Mouse (Mus musculus): ENCODE data around the gene Tshb. TPM values are rescaled to one million over a fixed set of nuclear protein-coding genes. Genes with fewer than 3 reads are reported as not detected.

Tshb gene
- 0.05 and 0.10 TPM in 2 replicates for polyA plus RNA-seq (2016; fragmentation: Nextera tagmentation; extraction: Ambion mirVana)

DNA sequence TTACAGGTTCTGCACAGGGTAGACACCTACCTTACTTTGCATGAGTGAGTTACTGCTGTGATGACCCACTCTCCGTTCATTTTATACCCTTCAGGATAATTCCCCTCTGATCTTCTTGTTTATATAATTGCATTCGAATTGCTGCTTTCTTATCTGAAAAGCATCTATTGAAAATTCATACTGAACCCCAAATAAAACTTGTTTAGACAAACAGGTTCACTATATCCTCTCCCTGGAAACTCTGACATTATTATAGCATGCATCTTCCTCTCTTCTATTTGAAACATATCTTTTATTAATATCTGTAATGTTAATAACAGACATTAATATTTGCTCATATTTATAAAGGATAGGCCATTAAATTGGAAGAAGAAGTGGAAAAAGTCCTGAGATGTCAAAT, at the start of gene Tshb:
Tshb (minus strand) TSS at position 101 of the 400 bp plus-strand sequence.
- 0 out of 2 replicates have a peak, but pooled peaks cover 4% of the 10 kb centered on the region for H3K27me3 ChIP-seq (ENCODE audit: poor library complexity, severe bottlenecking)
- 89% methylated on average over 2 of the region's 2 CpGs for WGBS
- DNase-seq (ENCODE audit: extremely low spot score, low spot score): no peak
- no peak within 1 kb of the TSS for H3K27ac ChIP-seq
- no peaks in the 10 kb centered on the region for H3K9me3 ChIP-seq
- H3K4me3 ChIP-seq: no peak within 1 kb of the TSS
- H3K4me1 ChIP-seq: no peaks in the 10 kb centered on the region
- H3K36me3 ChIP-seq (replicated peaks): no peaks in the 10 kb centered on the region

GRCm38 (mm10) chr3:102803937-102804336, 21.4 kb upstream of the Tshb start:
- 11% methylated on average over 3 of the region's 3 CpGs for WGBS
- H3K27me3 ChIP-seq (ENCODE audit: poor library complexity, severe bottlenecking): no peaks in the 10 kb centered on the region
- H3K27ac ChIP-seq: no peak overlapping the region
- no peaks in the 10 kb centered on the region for H3K9me3 ChIP-seq
- H3K36me3 ChIP-seq (replicated peaks): no peaks in the 10 kb centered on the region
- no peak overlapping the region for H3K4me3 ChIP-seq
- no peaks in the 10 kb centered on the region for H3K4me1 ChIP-seq
- DNase-seq (ENCODE audit: extremely low spot score, low spot score): peak; percentile 65

DNA sequence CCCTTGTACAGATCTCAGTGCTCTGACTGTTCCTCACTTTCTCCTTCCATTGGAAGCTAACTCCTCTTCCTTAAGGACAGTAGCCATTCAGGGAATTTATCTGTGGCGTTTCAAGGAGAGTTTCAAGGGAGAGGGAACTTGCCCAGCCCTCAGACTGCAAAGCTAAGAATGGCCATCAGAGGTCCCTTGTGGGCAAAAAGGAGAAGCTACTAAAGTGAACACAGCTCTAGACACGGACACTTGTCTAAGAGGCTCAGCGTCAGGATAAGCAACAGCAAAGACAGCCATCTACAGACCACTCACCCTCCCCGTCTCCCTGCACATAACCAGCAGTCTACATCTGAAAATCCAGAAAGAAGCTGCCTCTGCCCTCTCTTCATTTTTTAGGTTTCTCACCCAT, 4.9 kb upstream of the Tshb start:
- DNase-seq (ENCODE audit: extremely low spot score, low spot score): no peak
- 55% methylated on average over 4 of the region's 4 CpGs for WGBS
- Histone ChIP-seq H3K9me3 (no peaks in the 10 kb centered on the region), H3K36me3 (replicated peaks) (no peaks in the 10 kb centered on the region), H3K27ac (no peak overlapping the region), H3K4me1 (no peaks in the 10 kb centered on the region), H3K4me3 (no peak overlapping the region), H3K27me3 (ENCODE audit: poor library complexity, severe bottlenecking) (0 out of 2 replicates have a peak, but pooled peaks cover 4% of the 10 kb centered on the region)

DNA sequence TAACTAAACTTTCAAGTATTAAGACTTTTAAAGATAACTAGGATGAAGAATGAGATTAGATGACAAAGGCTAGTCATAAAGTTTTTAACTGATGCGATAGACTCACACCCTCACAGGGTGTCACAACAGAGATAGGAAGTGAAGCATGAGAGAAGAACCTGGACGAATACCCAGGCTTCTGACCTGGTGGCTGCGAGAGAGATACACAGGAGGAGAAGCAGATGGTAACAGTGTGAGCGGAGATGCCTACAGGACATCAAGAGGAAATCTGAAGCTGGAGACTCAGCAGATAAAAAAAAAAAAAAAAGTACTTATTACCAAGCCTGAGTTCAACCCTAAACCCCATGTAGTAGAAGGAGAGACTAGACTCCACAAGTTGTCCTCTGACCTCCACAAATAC, 9.5 kb downstream of the Tshb start:
- H3K36me3 ChIP-seq (replicated peaks): no peaks in the 10 kb centered on the region
- 87% methylated on average over 4 of the region's 4 CpGs for WGBS

GRCm38 (mm10) chr3:102764850-102765249, 17.7 kb downstream of the Tshb start:
- 86% methylated on average over 7 of the region's 7 CpGs for WGBS
- peak; percentile 3 for DNase-seq (ENCODE audit: extremely low spot score, low spot score)
- H3K4me3 ChIP-seq: no peak overlapping the region
- peaks cover 11% of the 10 kb centered on the region for H3K4me1 ChIP-seq
- H3K36me3 ChIP-seq (replicated peaks): peaks cover 43% of the 10 kb centered on the region
- no peaks in the 10 kb centered on the region for H3K9me3 ChIP-seq
- no peak overlapping the region for H3K27ac ChIP-seq
- no peaks in the 10 kb centered on the region for H3K27me3 ChIP-seq (ENCODE audit: poor library complexity, severe bottlenecking)

More for the DNA sequence above, 9.5 kb downstream of the Tshb start:
- no peak for DNase-seq (ENCODE audit: extremely low spot score, low spot score)
- Histone ChIP-seq H3K9me3 (no peaks in the 10 kb centered on the region), H3K27ac (no peak overlapping the region), H3K4me1 (peaks cover 13% of the 10 kb centered on the region), H3K4me3 (no peak overlapping the region), H3K27me3 (ENCODE audit: poor library complexity, severe bottlenecking) (no peaks in the 10 kb centered on the region)

DNA sequence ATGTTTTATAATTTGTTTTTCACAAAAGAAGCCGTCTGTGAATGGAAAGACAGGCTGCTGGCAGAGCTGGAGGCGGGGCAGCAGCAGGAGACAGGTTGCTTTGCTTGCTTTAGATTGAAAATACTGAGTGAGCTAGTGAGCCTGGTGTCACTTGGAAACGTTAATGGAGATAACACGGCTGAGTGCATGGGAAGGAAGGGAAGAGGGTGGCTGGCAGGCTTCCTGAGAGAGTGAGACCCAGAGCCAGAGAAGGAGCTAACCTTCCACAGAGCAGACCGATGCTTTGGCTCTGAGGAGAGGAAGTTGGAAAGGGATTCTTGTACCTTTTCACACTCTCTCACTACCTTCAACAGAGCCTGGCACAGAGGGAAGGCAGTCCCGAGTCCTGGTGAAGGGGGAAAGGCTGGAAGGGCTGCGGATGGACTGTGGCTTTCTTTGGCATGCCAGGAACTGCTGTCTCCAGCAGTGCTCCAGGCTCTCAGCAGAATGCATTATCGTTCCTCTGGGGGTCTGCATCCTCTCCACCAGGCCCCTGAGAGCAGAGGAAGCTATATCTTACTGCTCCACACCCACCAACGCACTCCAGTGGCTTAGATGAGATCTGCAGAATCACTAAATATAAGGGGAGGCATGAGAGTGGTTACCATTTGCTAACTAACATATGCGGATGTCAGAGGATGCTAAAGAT, 18.7 kb downstream of the Tshb start:
- H3K27ac ChIP-seq: peak overlapping the region; percentile 48; the same call in 1 of the 2 replicates
- H3K4me3 ChIP-seq: no peak overlapping the region
- H3K27me3 ChIP-seq (ENCODE audit: poor library complexity, severe bottlenecking): no peaks in the 10 kb centered on the region
- peaks cover 53% of the 10 kb centered on the region for H3K36me3 ChIP-seq (replicated peaks)
- H3K4me1 ChIP-seq: peaks cover 11% of the 10 kb centered on the region
- H3K9me3 ChIP-seq: no peaks in the 10 kb centered on the region
- 50% methylated on average over 10 of the region's 10 CpGs for WGBS
- DNase-seq (ENCODE audit: extremely low spot score, low spot score): peak; percentile 12

GRCm38 (mm10) chr3:102762388-102762787, 20.1 kb downstream of the Tshb start:
- peaks cover 11% of the 10 kb centered on the region for H3K4me1 ChIP-seq
- WGBS: 60% methylated on average over 3 of the region's 3 CpGs
- H3K4me3 ChIP-seq: no peak overlapping the region
- no peak overlapping the region for H3K27ac ChIP-seq
- H3K9me3 ChIP-seq: no peaks in the 10 kb centered on the region
- H3K36me3 ChIP-seq (replicated peaks): peaks cover 48% of the 10 kb centered on the region
- H3K27me3 ChIP-seq (ENCODE audit: poor library complexity, severe bottlenecking): no peaks in the 10 kb centered on the region
- DNase-seq (ENCODE audit: extremely low spot score, low spot score): peak; percentile 3

GRCm38 (mm10) chr3:102760236-102760635, 22.3 kb downstream of the Tshb start:
- 77% methylated on average over 3 of the region's 3 CpGs for WGBS
- DNase-seq (ENCODE audit: extremely low spot score, low spot score): peak; percentile 5
- H3K36me3 ChIP-seq (replicated peaks): peaks cover 30% of the 10 kb centered on the region
- H3K9me3 ChIP-seq: no peaks in the 10 kb centered on the region
- no peak overlapping the region for H3K4me3 ChIP-seq
- H3K27ac ChIP-seq: no peak overlapping the region
- no peaks in the 10 kb centered on the region for H3K27me3 ChIP-seq (ENCODE audit: poor library complexity, severe bottlenecking)
- H3K4me1 ChIP-seq: peaks cover 11% of the 10 kb centered on the region

DNA sequence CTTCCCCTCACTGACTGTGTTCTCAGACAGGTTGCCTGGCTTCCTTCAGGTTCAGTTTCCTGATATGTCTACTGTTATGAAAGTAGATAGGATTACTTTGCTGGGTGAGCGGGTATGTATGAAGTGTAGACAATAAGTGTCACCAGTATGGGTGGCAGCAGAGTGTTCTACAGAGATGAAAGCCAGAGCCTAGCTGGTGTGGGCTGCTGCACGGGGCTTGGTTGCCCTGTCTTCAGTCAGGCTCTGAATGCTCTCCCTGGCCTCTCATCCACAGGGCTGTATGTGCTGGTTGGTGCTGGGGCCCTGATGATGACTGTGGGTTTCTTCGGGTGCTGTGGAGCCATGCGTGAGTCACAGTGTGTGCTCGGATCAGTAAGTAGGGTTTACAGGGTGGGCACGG, 25.5 kb downstream of the Tshb start:
- H3K9me3 ChIP-seq: no peaks in the 10 kb centered on the region
- peaks cover 28% of the 10 kb centered on the region for H3K36me3 ChIP-seq (replicated peaks)
- no peaks in the 10 kb centered on the region for H3K27me3 ChIP-seq (ENCODE audit: poor library complexity, severe bottlenecking)
- no peak overlapping the region for H3K4me3 ChIP-seq
- no peak for DNase-seq (ENCODE audit: extremely low spot score, low spot score)
- H3K4me1 ChIP-seq: no peaks in the 10 kb centered on the region
- 92% methylated on average over 6 of the region's 6 CpGs for WGBS
- H3K27ac ChIP-seq: no peak overlapping the region

DNA sequence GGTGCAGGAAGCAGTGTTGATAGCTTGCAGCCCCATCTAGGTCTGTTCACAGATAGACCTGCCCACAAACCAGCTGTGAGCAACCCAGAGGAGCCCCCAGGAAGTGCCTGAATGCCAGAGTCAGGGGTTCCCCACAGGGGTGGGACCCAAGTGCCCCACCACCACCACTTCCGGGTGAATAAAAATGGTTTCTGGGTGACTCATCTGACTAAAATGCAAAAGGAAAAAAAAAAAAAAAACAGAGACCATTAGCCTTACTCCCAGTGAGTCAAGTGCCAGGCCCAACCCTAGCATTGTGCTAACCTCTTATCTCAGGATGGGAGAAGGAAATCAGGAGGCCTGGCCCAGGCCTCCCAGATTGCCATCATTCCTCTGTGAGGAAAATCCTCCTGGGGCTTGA, 26.7 kb downstream of the Tshb start:
- Histone ChIP-seq H3K36me3 (replicated peaks) (peaks cover 23% of the 10 kb centered on the region), H3K27me3 (ENCODE audit: poor library complexity, severe bottlenecking) (no peaks in the 10 kb centered on the region), H3K4me3 (no peak overlapping the region), H3K4me1 (no peaks in the 10 kb centered on the region), H3K9me3 (no peaks in the 10 kb centered on the region), H3K27ac (no peak overlapping the region)
- 91% methylated on average over 1 of the region's 1 CpGs for WGBS
- DNase-seq (ENCODE audit: extremely low spot score, low spot score): no peak

DNA sequence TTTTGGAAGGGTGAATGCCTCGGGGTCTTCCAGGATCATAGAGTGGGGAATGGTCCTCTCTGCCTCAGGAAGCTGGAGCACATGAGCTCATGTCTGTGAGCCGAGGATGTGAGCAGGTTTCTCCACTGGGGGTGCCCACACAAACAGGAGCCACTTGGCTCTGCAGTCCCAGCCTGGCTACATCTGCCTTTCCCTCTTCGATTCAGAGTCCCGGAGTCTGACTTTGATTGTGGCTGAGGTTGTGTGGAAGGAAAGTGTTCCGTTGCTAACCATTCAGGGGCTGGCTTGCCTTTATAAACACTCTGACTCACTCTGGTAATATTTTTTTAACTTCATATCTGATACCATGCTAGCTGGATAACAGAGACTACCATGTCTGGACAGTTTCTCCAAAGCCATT, 30.1 kb downstream of the Tshb start:
- Histone ChIP-seq H3K9me3 (no peaks in the 10 kb centered on the region), H3K4me1 (0 out of 2 replicates have a peak, but pooled peaks cover 3% of the 10 kb centered on the region), H3K27ac (no peak overlapping the region), H3K27me3 (ENCODE audit: poor library complexity, severe bottlenecking) (no peaks in the 10 kb centered on the region), H3K36me3 (replicated peaks) (peaks cover 11% of the 10 kb centered on the region), H3K4me3 (no peak overlapping the region)
- DNase-seq (ENCODE audit: extremely low spot score, low spot score): no peak
- WGBS: 87% methylated on average over 5 of the region's 5 CpGs

GRCm38 (mm10) chr3:102752053-102752452, 30.5 kb downstream of the Tshb start:
- DNase-seq (ENCODE audit: extremely low spot score, low spot score): no peak
- no peak overlapping the region for H3K27ac ChIP-seq
- no peaks in the 10 kb centered on the region for H3K9me3 ChIP-seq
- 92% methylated on average over 4 of the region's 4 CpGs for WGBS
- H3K36me3 ChIP-seq (replicated peaks): peaks cover 11% of the 10 kb centered on the region
- H3K4me1 ChIP-seq: 0 out of 2 replicates have a peak, but pooled peaks cover 3% of the 10 kb centered on the region
- no peak overlapping the region for H3K4me3 ChIP-seq
- no peaks in the 10 kb centered on the region for H3K27me3 ChIP-seq (ENCODE audit: poor library complexity, severe bottlenecking)

- no peak for DNase-seq (ENCODE audit: extremely low spot score, low spot score)
- Histone ChIP-seq H3K36me3 (replicated peaks) (peaks cover 11% of the 10 kb centered on the region), H3K27ac (no peak overlapping the region), H3K27me3 (ENCODE audit: poor library complexity, severe bottlenecking) (no peaks in the 10 kb centered on the region), H3K9me3 (no peaks in the 10 kb centered on the region), H3K4me1 (0 out of 2 replicates have a peak, but pooled peaks cover 3% of the 10 kb centered on the region), H3K4me3 (no peak overlapping the region)
- WGBS: 94% methylated on average over 3 of the region's 3 CpGs
Observed at GRCm38 (mm10) chr3:102751536-102751935, 31.0 kb downstream of the Tshb start.
